Mouse (Mus musculus) granulocyte monocyte progenitor cell, adult 5-6 weeks (primary cell): ENCODE results near the gene Neurl3. TPM values are rescaled to one million over a fixed set of nuclear protein-coding genes. Genes with fewer than 3 reads are reported as not detected.

Experiments used
- ATAC-seq: replicated peaks from 2 replicates; pipeline ENCODE4 v1.8.0; 2016; ENCODE audit warnings: mild to moderate bottlenecking, moderate TSS enrichment, inconsistent platforms; ENCODE audit not compliant: poor library complexity, severe bottlenecking
- total RNA-seq, 2 experiments: library from RNA; stranded (forward) in 1 of 2; stranded (reverse) in 1 of 2; fragments of 200-712, 200-1000 nt in 1 of 2; fragments of >200 nt in 1 of 2; fragmentation: Nextera tagmentation in 1 of 2; gene quantifications; 2 replicates each; pipeline ENCODE4 v1.2.3; 2014 to 2017

The Neurl3 gene
- total RNA-seq, 2 experiments from 2014 or later, result 9.8 to 14.4 TPM

DNA sequence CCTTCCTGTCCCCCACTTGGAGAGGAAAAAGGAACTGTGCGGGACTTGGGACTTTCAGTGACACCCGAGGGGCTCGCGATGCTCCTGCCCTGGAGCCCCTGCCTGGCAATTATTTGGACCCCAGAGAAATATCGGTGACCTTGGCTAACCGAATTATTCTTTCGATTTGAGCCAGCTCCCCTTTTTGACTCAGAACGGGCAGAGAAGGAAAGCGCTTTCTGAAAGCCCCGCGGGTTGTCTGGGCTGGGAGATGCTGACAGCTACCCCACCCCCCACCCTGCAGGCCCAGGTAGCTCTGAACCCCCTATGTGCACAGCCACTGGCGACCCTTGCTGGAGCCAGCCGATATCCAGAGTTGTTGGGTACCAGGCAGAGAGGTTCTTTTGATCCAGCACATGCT is 24.6 kb upstream of the Neurl3 start:
- no peak for ATAC-seq

DNA sequence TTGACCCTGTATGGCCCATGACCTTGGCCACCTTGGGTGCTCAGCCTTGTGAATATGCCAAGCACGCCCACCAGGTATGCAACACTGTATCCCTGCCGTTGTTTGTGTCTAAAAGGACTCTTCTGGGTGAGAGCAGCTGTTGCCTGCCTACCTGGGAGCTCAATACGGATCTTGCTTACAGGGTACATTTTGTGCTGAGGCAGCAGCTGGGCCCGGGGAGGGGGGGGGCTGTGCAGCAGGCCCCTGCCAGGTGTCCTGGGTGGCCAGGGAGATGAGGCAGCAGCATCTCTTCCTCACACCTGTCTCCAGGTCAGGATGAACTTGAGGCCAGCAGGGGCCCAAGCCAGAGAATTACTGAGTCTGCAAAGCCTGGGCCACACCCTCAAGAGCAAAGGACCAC is 23.6 kb upstream of the Neurl3 start:
- no peak for ATAC-seq

DNA sequence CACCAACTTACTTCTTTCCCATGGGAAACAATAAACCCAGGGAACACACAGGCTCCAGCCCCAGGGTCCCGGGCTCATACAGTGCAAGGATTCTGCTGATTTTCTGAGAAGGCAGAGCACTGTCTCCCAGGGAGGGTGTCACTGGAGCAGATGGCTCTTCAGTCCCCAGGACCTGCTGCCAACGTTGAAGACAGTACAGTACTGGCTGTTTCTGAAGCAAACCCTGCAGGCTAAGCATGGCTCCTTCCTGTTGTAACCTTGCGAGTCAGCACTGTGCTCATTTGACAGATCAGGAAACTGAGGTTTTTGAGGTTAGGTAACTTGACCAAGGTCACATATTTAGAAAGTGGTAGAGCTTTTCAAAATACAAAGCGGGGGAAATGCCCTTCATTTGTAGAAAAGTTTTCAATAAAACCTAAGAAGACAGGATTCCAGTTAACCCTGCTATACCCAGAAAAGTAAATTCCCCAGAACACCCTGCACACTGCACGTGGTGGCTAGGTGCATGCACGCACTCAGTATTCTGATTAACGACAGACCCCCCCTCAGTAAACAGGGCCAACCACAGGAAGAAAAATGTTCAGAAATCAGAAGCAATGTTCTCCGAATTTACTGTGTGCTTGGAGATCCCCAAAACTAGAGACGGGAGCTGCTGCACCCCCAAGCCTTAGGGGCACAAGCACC is 22.1 kb upstream of the Neurl3 start:
- peak; percentile 75 for ATAC-seq

DNA sequence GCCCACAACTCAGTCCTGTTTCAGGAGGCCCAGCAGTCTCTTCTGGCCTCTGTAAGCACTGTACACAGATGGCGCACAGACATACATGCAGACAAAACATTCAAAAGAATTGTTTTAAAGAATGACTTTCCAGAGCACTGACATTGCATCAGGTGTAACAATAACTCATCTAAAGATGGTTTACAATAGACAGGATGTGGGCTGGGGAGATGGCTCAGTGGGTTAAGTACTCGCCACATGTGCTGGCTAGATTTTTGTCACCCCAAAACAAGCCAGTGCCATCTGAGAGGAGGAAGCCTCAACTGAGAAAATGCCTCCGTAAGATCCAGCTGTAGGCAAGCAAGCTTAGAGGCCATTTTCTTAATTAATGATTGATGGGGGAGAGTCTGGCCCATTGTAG is 19.9 kb upstream of the Neurl3 start:
- no peak for ATAC-seq

DNA sequence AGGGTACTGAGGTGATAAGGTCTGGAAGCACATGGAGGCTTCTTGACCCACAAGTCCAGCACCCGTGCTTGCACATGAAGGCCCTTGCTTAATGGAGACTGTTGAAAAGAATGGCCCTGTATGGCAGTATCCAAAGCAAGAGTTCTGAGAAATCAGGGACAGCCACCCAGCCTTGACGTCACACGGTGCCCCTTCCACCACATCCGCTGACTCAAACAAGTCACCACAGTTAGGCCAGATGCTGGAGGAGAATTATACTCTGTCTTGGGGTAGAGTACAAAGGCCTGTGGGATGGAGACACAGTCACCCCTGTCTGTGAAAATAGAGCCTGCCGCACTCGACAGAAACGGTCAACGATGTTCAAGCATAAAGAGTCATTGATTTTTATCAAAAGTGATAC is 19.0 kb upstream of the Neurl3 start:
- ATAC-seq, result no peak

DNA sequence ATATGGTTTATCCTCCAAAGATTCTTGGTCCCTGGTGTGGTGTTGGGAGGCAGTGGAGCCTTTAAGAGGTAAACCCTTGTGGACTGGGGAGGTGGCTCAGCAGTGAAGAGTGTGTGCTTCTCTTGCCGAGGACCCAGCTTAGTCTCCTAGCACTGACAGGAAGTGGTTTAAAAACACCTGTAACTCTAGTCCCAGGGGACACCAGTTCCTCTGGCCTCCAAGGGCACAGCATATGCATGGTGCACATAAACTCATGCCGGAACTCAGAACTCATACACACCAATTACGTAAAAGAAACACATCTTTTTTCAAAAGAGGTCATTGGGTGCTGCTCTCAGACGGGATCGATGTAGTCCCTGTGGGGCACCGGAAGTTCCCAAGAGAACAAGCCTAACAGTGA is 7.4 kb upstream of the Neurl3 start:
- ATAC-seq, result no peak

DNA sequence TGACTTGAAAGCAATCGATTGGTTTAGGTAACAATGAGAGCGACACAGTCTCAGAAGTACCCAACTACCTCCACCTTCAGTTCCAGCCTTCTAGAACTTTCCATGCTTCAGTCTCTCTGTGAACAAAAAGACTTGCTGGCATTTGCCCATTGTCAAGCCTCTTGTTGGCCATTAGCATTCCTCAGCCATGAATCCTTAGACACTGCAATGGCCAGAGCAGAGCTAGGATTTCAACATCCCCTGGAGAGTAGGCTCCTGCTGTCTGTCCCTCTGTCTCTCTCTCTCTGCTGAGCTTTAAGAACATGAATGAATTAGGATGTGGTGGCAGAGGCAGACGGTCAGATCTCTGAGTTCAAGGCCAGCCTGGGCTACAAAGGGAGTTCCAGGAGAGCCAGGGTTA is 6.5 kb upstream of the Neurl3 start:
- ATAC-seq, result no peak

DNA sequence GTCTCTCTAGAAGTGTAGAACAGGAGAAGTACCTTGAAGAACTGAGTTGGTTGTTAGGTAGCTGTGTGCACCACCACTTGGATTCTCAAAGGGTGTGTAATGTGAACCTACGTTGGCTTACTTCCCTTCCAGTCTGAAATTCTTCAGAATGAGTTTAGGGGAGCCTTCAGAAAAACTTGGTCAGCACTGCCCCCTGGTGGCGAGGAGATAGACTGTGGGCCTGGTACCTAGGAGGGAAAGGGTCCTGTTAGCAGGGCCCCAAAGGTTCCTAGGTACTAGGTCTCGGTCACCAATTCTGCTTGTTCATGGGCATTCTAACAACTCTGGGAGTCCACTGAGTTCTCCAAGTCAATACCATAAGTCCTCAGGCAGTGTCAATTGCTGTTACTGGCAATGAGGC is 4.7 kb upstream of the Neurl3 start:
- peak; percentile 84 for ATAC-seq

DNA sequence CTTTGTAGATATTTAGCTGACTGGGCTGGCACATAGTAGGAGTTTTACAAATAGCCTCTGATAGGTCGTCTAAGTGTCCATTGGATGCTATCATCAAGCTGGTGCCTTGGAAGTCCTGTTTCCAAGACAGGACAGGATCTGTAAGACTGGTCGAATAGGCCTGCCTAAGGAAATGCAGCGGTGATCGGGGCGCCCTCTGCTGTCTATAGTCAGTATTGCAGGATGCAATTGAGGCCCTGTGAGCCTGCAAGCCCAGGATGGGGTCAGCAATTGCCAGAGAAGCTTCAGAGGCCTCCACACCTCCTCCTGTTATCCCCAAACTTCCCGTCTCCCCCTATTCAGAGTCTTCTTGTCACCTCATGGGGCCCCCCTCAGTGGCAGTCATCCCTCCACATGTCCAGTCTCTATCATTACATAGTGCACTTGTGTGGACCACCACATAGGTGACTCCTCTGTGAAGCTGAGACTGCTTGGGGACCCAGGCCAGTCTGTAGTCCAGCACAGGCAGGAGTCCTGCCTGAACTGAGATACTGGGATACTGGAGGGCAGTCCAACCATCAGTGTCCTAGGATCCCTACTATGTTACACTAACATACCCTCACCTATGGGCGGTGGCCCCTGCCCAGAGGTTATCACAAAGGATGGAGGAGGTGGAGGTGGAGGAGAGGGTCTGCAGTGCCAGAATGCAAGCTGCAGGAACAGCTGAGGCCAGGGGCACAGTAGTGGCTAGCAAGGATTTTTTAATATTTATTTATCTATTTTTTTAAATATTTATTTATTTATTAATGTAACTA is 3.0 kb upstream of the Neurl3 start:
- ATAC-seq, result peak; percentile 33; the same call in 1 of the 2 replicates

DNA sequence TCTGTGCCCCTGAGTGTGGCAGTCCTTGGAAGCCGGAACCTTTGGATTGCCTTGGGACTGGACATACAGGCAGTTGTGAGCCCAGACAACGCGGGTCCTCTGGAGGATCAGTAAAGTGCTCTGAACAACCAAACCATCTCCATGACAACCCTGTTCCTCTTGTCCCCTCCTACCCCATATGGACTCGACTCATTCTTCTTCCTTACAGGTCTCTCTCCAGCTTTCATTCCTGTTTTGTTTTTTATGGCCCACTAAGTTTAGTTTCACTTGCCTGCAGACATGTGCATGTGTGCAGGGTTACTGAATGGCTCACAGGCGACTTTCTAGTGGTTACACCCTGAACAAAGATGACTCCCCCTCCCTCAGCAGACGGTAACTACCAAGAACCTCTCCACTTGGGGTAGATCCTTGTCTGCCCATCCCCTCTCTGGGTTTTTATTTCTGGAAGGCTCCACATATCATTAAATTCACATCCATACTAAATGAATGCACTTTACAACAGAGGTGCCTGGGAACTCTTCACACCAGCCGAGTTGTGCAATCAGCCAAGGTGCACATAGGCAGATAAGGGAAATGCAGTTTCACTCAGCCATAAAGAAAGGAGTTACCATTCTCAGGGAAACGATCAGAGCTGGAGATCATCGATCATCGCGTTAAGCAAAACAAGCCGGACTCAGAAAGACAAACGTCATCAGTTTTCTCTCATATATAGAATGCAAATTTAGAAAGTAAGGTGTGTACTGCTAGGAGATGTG is 1.3 kb upstream of the Neurl3 start:
- ATAC-seq, result no peak

DNA sequence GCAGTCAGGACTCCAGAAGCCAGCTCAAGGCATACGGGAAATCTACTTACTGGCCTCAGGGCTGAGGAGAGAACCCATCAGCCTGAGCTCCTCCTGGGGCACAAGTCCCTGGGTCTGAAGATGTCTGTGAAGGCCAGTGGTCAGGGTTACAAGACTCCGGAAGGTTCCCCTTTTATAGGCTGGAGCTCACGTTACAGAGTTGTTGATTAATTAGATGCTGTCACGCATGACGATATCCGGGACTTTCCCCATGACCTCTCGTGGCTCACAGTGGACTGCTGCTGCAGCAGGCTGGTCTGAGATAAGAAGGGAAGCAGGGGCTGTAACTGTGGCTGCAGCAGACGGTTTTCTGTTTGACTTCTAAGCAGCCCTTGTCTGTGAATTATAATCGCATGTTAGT is 1.2 kb downstream of the Neurl3 start:
- ATAC-seq, result peak; percentile 76

DNA sequence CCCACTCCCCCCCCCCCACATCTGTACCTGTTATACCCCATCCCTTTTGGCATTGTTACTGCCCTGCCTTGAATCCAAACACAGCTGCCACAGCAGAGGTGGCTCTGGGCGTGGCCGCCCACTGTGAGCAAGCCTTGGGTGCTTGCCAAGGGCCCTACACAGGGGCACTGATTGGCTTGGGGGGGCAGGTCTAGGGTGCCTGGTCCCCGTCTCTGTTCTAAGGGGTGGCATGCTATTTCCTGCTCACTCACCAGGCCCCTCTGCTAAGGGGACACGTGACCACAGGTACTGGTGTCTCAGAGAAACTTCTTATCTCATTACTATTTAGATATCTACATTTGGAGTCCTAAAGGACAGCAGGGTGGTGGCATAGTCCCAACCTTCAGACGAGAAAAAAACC is 1.9 kb downstream of the Neurl3 start:
- ATAC-seq, result peak; percentile 18; the same call in 1 of the 2 replicates

DNA sequence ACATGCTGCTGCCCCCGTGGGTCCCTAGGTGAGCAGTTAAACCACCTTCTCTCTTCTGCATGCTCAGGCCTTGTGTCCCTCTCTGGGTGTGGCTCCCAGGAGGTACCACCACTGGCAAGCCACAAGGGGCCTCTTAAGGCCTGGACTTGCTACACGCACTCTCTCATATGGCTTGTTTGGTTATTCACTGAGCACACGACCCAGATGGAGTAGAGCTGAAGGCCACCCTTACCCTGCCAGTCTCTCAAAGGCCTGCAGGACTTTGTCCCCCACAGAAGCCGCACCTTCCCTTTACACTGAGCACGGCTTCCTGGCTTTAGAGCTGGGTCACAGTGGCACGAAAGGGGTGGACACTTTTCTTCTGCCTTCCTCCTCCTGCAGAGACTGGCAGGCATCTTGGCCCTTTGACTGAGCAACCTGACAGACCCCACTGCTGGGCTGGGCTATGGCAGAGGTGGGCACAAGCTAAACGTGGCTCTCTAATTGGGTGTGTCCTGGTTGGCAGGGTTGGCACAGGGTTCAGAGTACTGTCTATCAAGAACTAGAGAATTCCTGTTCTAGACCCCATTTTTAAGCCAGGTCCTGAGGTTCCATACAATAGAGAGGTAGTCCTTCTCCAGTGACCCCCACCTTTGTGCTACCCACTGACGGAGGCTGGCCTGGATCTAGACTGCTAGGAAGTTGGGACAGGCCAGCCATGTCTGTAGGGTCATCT is 2.8 kb downstream of the Neurl3 start:
- ATAC-seq, result peak; percentile 7

DNA sequence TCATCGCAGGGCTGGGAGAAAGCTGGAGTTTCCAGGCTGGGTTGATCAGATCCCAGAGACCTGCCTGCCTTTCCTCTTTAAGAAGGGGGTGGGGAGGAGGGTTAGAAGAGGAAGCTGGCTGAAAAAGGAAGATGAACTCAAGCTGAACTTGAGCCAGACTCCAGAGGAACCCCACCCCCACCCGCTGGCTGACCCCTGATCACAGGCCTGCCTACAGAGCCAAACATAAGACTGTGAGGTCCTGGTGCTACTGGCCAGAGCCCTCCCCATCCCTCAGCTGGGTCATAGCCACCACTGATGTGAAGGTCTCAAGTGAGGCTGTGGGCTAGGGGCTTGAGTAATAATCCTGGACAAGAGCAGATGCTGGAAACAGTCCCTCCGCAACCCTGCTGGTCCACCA is 3.8 kb downstream of the Neurl3 start:
- peak; percentile 39 for ATAC-seq

DNA sequence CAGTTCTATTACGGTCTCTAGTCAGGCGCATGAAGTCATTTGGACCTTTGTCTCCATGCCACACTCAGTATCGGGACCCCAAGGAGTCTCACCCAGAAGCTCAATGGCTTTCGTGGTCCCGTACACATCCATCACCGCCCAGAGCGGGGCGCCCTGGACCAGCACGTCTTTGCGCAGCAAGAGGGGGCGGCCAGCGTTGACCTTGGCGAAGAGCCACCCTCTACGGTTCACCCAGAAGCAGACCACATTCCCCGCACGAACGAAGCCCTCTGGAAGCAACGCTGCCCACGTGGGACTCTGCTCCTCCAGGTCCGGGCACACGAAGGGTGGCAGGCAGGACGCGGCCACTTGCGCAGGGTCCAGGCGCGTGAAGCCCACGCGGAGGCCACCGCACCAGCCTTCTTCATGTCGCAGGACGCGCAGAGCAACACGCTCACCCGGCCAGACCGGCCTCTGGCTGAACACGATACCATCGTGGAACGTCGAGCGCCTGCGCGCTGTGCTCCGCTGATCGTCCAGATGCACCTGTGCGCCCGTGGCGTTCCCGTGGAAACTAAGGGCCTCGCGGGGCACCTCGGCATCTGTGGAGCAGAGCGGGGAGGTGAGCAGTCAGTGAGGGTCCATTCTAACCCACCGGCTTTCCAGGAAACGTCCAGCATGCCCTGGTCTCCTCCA is 5.2 kb downstream of the Neurl3 start:
- no peak for ATAC-seq

DNA sequence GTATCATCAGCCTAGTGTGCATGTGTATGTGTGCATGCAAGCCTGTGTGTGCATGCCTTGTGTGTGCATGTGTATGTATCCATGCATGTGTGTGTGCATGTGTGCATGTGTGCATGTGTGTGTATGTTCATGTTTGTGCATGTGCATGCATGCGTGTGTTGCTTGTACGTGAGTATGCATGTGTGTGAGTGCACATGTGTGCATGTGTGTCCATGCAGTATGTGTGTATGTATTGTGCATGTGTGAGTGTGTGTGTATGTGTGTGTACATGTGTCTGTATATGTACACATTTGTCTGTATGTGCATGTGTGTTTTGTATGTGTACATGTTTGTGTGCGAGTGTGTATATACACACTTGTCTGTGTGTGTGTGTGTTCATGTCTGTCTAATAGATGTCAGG is 6.9 kb downstream of the Neurl3 start:
- no peak for ATAC-seq

DNA sequence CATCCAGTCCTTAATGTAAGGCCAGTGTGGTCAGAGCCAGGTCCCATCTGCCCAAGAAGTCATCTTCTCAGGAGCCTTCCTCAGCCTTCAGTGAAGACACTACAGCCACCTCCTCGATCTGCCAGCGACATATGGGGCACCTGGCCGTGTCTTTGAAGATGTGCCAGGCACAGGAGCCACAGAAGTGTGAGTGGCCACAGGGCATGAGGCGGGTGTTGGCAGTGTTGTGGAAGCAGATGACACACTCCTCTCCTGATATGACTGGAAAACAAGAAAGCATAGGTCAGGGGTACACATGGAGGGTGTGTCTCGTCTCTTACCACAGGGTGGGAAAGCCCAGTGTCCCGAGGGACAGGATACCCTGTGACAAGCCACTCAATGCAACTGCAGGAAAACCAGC is 8.2 kb downstream of the Neurl3 start:
- ATAC-seq, result no peak

DNA sequence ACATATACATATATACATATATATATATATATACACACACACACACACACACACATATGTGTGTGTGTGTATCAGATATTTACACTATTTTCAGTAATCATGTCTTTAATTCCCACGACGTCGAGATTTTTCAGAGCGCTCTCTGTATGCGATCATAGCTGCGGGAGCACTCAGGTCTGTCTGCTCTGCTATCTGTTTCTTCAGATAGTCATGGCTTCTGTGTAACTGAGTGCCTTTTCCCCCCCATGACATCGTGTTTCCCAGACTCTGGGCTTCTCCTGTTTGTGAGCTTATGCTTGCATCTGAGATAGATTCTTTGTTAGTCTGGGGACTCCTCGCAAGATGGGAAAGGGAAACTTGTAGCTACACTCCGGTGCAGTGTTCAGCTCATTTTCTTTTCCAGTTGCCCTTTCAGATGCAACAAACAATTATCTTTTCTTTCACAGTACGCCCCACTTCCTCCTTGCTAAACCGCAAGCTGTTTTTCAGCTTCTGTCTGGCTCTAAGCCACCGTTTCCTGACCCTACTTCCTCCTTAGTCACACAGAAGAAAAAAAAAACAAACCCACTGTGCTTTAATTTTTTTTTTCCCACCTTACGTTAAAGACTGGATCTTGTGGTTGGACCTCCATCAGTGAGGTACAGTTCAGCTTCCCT is 10.5 kb downstream of the Neurl3 start:
- peak; percentile 77 for ATAC-seq

DNA sequence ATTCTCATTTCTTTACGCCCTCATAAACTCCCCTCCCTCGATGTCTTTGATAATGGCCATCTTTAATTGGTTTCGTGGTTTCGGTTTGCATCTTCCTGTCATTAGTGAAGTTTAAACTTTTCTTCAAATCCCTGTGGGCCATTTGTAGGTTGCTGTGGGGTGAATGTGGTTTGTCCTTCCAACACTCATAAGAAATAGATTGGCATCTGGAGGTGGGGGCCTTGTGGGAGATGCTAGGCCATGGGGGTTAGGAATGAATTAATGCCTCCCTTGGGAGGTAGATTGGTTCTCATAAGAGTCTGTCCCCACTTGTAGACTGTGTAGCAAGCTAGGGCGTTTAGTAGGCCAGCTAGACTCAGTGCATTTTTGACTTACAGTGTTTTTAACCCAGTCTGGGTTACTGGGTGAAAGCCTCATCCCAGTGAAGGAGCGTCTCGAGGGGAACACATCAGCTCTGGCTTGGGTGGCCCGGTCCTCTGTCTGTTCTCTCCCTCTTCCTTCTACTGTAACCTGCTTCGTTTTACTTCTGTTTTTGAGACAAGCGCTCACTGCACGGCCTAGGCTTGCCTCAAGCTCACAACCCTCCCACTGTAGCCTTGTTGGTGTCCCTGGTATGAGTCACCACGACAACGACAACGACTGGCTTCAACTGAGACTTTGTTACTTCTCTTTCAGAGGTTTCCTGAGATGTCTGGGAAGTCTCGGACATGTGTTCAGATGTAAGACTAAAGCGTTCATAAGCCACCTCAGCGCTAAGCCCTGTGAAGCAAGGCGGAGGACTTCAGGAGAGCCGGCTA is 12.6 kb downstream of the Neurl3 start:
- peak; percentile 76 for ATAC-seq
